Mouse (Mus musculus): ENCODE data around the gene Ermap. TPM values are rescaled to one million over a fixed set of nuclear protein-coding genes. Genes with fewer than 3 reads are reported as not detected.
A peak's percentile ranks its signal among the peaks of the same experiment; 100 is the strongest.

The Ermap gene
- total and polyA plus RNA-seq, 2 experiments from 2014 or later: 0.37 to 0.48 TPM

GRCm38 (mm10) chr4:119188060-119188785, 1.6 kb downstream of the Ermap start:
- Histone ChIP-seq H3K27ac (no peak overlapping the region), H3K4me3 (ENCODE audit: low read length) (no peak overlapping the region), H3K27me3 (ENCODE audit: insufficient read depth, low read length) (no peaks in the 10 kb centered on the region), H3K4me2 (ENCODE audit: low read depth, low read length) (no peak overlapping the region), H3K9ac (replicated peaks; ENCODE audit: low read length) (no peak overlapping the region), H3K4me1 (ENCODE audit: insufficient read depth, low read length) (no peaks in the 10 kb centered on the region), H3K9me3 (ENCODE audit: low read length) (no peaks in the 10 kb centered on the region), H3K36me3 (ENCODE audit: insufficient read depth, low read length) (no peaks in the 10 kb centered on the region)
- ATAC-seq (0 out of 2 replicates have a peak, but pooled peaks have one; percentile 43), DNase-seq (ENCODE audit: low spot score) (peak; percentile 34)
- TF ChIP-seq CTCF (IDR thresholded peaks at IDR 0.05; ENCODE audit: low read depth): peak; percentile 67
- 52% methylated on average over 11 of the region's 11 CpGs for WGBS

- ATAC-seq: no peak
- no peaks in the 10 kb centered on the region for H3K36me3 ChIP-seq (ENCODE audit: insufficient read depth, low read length)
- no peaks in the 10 kb centered on the region for H3K4me1 ChIP-seq (ENCODE audit: insufficient read depth, low read length)
- H3K27me3 ChIP-seq (ENCODE audit: insufficient read depth, low read length): no peaks in the 10 kb centered on the region
- H3K4me3 ChIP-seq (ENCODE audit: low read length): no peak overlapping the region
- TF ChIP-seq CTCF (IDR thresholded peaks at IDR 0.05; ENCODE audit: low read depth): no peak
- H3K27ac ChIP-seq: no peak overlapping the region
- 79% methylated on average over 4 of the region's 4 CpGs for WGBS
- no peak for DNase-seq (ENCODE audit: low spot score)
- H3K9ac ChIP-seq (replicated peaks; ENCODE audit: low read length): no peak overlapping the region
- no peaks in the 10 kb centered on the region for H3K9me3 ChIP-seq (ENCODE audit: low read length)
- no peak overlapping the region for H3K4me2 ChIP-seq (ENCODE audit: low read depth, low read length)
These were observed 4.0 kb downstream of the Ermap start for GRCm38 (mm10) chr4:119185771-119186170.

- ATAC-seq: peak; percentile 58; the same call in 1 of the 2 replicates
These were observed 6.3 kb downstream of the Ermap start for GRCm38 (mm10) chr4:119183525-119183924.

GRCm38 (mm10) chr4:119181456-119181855, 8.4 kb downstream of the Ermap start:
- no peaks in the 10 kb centered on the region for H3K4me1 ChIP-seq (ENCODE audit: insufficient read depth, low read length)
- H3K9me3 ChIP-seq (ENCODE audit: low read length): no peaks in the 10 kb centered on the region
- TF ChIP-seq CTCF (IDR thresholded peaks at IDR 0.05; ENCODE audit: low read depth): no peak
- no peaks in the 10 kb centered on the region for H3K27me3 ChIP-seq (ENCODE audit: insufficient read depth, low read length)
- no peak overlapping the region for H3K27ac ChIP-seq
- no peak overlapping the region for H3K9ac ChIP-seq (replicated peaks; ENCODE audit: low read length)
- H3K36me3 ChIP-seq (ENCODE audit: insufficient read depth, low read length): no peaks in the 10 kb centered on the region
- no peak overlapping the region for H3K4me3 ChIP-seq (ENCODE audit: low read length)
- no peak overlapping the region for H3K4me2 ChIP-seq (ENCODE audit: low read depth, low read length)
- no peak for DNase-seq (ENCODE audit: low spot score)
- no peak for ATAC-seq
- 90% methylated on average over 9 of the region's 9 CpGs for WGBS

More at GRCm38 (mm10) chr4:119183525-119183924, 6.3 kb downstream of the Ermap start:
- Histone ChIP-seq H3K4me1 (ENCODE audit: insufficient read depth, low read length) (no peaks in the 10 kb centered on the region), H3K36me3 (ENCODE audit: insufficient read depth, low read length) (no peaks in the 10 kb centered on the region), H3K27ac (no peak overlapping the region), H3K9ac (replicated peaks; ENCODE audit: low read length) (no peak overlapping the region), H3K4me3 (ENCODE audit: low read length) (no peak overlapping the region), H3K27me3 (ENCODE audit: insufficient read depth, low read length) (no peaks in the 10 kb centered on the region), H3K4me2 (ENCODE audit: low read depth, low read length) (no peak overlapping the region), H3K9me3 (ENCODE audit: low read length) (no peaks in the 10 kb centered on the region)
- peak; percentile 18 for DNase-seq (ENCODE audit: low spot score)
- TF ChIP-seq CTCF (IDR thresholded peaks at IDR 0.05; ENCODE audit: low read depth): no peak
- 41% methylated on average over 1 of the region's 1 CpGs for WGBS

DNA sequence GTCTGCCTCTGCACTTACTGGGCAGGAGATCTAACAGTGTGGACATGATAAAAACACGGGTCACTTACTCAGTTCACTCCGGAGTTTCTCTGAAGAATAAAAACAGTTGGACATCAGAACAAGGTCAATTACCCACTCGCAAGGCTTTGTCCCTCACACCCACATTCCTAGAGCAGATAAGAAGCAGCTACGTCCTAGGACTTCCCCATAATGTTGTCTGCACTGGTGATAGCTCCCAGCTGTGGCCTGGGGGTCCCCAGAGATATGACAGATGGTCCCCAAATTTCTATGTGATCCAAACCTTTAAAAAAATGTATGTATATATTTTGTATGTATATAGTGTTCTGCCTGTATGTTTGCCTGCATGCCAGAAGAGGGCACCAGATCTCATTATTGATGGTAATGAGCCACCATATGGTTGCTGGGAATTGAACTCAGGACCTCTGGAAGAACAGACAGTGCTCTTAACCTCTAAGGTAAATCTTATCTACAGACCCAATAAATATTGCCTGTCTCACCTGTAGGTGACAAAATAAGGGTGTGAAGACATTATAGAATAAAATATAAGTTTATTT, 9.6 kb downstream of the Ermap start:
- Histone ChIP-seq H3K27ac (no peak overlapping the region), H3K27me3 (ENCODE audit: insufficient read depth, low read length) (no peaks in the 10 kb centered on the region), H3K4me2 (ENCODE audit: low read depth, low read length) (no peak overlapping the region), H3K9ac (replicated peaks; ENCODE audit: low read length) (no peak overlapping the region), H3K4me3 (ENCODE audit: low read length) (no peak overlapping the region), H3K9me3 (ENCODE audit: low read length) (no peaks in the 10 kb centered on the region), H3K36me3 (ENCODE audit: insufficient read depth, low read length) (no peaks in the 10 kb centered on the region), H3K4me1 (ENCODE audit: insufficient read depth, low read length) (no peaks in the 10 kb centered on the region)
- no peak for ATAC-seq
- WGBS: 53% methylated on average over 4 of the region's 4 CpGs
- peak; percentile 26 for TF ChIP-seq CTCF (IDR thresholded peaks at IDR 0.05; ENCODE audit: low read depth)
- no peak for DNase-seq (ENCODE audit: low spot score)

GRCm38 (mm10) chr4:119178331-119178730, 11.5 kb downstream of the Ermap start:
- WGBS: 74% methylated on average over 18 of the region's 18 CpGs
- no peak for TF ChIP-seq CTCF (IDR thresholded peaks at IDR 0.05; ENCODE audit: low read depth)
- Histone ChIP-seq H3K9ac (replicated peaks; ENCODE audit: low read length) (no peak overlapping the region), H3K36me3 (ENCODE audit: insufficient read depth, low read length) (no peaks in the 10 kb centered on the region), H3K9me3 (ENCODE audit: low read length) (no peaks in the 10 kb centered on the region), H3K4me2 (ENCODE audit: low read depth, low read length) (no peak overlapping the region), H3K27ac (no peak overlapping the region), H3K4me1 (ENCODE audit: insufficient read depth, low read length) (0 out of 2 replicates have a peak, but pooled peaks cover 1% of the 10 kb centered on the region), H3K4me3 (ENCODE audit: low read length) (no peak overlapping the region), H3K27me3 (ENCODE audit: insufficient read depth, low read length) (no peaks in the 10 kb centered on the region)
- ATAC-seq: no peak
- DNase-seq (ENCODE audit: low spot score): no peak

DNA sequence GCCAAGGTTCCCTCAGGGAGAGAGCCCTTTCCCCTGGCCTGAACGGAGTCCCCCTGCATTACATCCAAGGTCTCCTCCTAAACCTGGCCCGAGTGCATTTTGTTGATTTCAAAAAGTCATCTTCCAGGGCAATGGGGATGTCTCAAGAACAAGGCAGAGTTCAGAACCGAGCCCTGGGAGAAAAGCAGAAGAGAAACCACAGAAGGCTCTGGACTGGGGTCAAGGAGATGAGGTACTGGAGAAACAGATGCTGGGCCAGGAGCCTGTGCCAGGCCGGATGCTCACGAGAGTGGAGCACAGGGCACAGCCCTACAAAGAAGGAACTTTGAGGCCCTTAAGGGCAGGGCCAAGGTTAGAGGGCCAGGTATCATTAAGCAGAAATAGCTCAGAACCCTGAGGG, 12.1 kb downstream of the Ermap start:
- DNase-seq (ENCODE audit: low spot score) (no peak), ATAC-seq (no peak)
- Histone ChIP-seq H3K9me3 (ENCODE audit: low read length) (no peaks in the 10 kb centered on the region), H3K27ac (no peak overlapping the region), H3K27me3 (ENCODE audit: insufficient read depth, low read length) (no peaks in the 10 kb centered on the region), H3K4me2 (ENCODE audit: low read depth, low read length) (no peak overlapping the region), H3K36me3 (ENCODE audit: insufficient read depth, low read length) (no peaks in the 10 kb centered on the region), H3K4me3 (ENCODE audit: low read length) (no peak overlapping the region), H3K4me1 (ENCODE audit: insufficient read depth, low read length) (peaks cover 8% of the 10 kb centered on the region), H3K9ac (replicated peaks; ENCODE audit: low read length) (no peak overlapping the region)
- WGBS: 73% methylated on average over 5 of the region's 5 CpGs
- no peak for TF ChIP-seq CTCF (IDR thresholded peaks at IDR 0.05; ENCODE audit: low read depth)

Data from hindbrain, postnatal 0 days (tissue).